Mouse (Mus musculus) forebrain, embryonic 16.5 days (tissue): ENCODE measurements around the gene Mta1. TPM values are rescaled to one million over a fixed set of nuclear protein-coding genes. Genes with fewer than 3 reads are reported as not detected.

Source experiments
- ATAC-seq: fragments of 200-750 bp; cut with Nextera tagmentation; 2 replicates; pipeline ENCODE4 v1.8.0; 2017; ENCODE audit warnings: mild to moderate bottlenecking, moderate library complexity
- H3K27ac ChIP-seq: fragments of 300-500 bp; sonication (generic); 2 replicates; pipeline ENCODE4 v1.5.1; 2014; ENCODE audit warnings: low read length, control low read depth
- H3K27me3 ChIP-seq: fragments of 300-500 bp; sonication (generic); replicated peaks from 2 replicates; pipeline ENCODE4 v1.6.1; 2014; ENCODE audit warnings: low read length; ENCODE audit not compliant: control insufficient read depth, insufficient read depth
- H3K36me3 ChIP-seq: fragments of 300-500 bp; sonication (generic); 2 replicates; pipeline ENCODE4 v1.6.1; 2014; ENCODE audit not compliant: control insufficient read depth, insufficient read depth
- H3K4me1 ChIP-seq: fragments of 300-500 bp; sonication (generic); replicated peaks from 2 replicates; pipeline ENCODE4 v1.6.1; 2014; ENCODE audit warnings: low read length; ENCODE audit not compliant: control insufficient read depth, insufficient read depth
- H3K4me2 ChIP-seq: fragments of 300-500 bp; sonication (generic); 2 replicates; pipeline ENCODE4 v1.6.1; 2014; ENCODE audit warnings: mild to moderate bottlenecking, low read length, control low read depth
- H3K4me3 ChIP-seq: fragments of 300-500 bp; sonication (generic); replicated peaks from 2 replicates; pipeline ENCODE4 v1.5.1; 2014; ENCODE audit warnings: mild to moderate bottlenecking, low read length, control low read depth
- H3K9ac ChIP-seq: fragments of 300-500 bp; sonication (generic); replicated peaks from 2 replicates; pipeline ENCODE4 v1.6.1; 2014; ENCODE audit warnings: low read depth, low read length, control low read depth
- H3K9me3 ChIP-seq: fragments of 300-500 bp; sonication (generic); 2 replicates; pipeline ENCODE4 v1.6.1; 2016; ENCODE audit warnings: low read length; ENCODE audit not compliant: control insufficient read depth
- WGBS: fragments of 180-500 bp; shearing (Covaris S2); extraction: QIAGEN DNeasy Blood & Tissue Kit; methylation state at CpG from one replicate; pipeline ENCODE4 v1.1.7; 2014; 5-methylcytosine and 5-hydroxymethylcytosine counted together
- polyA plus RNA-seq: library from polyadenylated mRNA; unstranded; fragments of >200 nt; fragmentation: Nextera tagmentation; extraction: Ambion mirVana; gene quantifications from 2 replicates; pipeline ENCODE4 v1.2.1, GENCODE M21; 2015

Gene Mta1
- polyA plus RNA-seq = 15.6 and 17.2 TPM in 2 replicates

DNA sequence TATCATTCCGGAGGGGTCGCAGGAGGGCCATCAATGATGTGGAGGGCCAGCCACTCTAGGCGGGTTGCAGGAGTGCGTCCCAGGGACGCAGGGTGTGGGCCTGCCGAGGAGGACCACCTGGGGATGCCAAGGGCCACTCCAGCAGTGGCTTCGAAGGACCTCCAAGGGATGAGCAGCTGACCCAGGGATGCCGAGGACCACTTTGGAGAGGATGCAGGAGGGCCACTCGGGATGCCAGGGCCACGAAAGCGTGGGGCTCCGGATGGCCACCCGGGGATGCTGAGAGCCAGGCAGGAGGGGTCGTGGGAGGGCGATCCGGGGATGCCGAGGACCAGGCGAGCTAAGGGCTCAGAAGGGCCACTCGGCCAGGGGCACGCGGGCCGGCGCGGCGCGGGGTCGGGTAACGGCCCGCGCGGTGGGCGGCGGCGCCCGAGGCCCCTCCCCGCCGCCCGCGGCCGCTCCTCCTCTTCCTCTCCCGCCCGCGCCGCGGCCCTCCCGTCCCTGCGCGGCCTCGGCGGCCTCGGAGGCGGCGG lies at the start of gene Mta1:
TSS of gene Mta1 (plus strand) at position 530 of the 533 bp plus-strand sequence.
- peaks cover 34% of the 10 kb centered on the region for H3K4me1 ChIP-seq
- H3K27ac ChIP-seq = peak within 1 kb of the TSS; percentile 75
- no peaks in the 10 kb centered on the region for H3K36me3 ChIP-seq
- H3K27me3 ChIP-seq = no peaks in the 10 kb centered on the region
- WGBS = 3% methylated on average over 31 of the region's 53 CpGs
- H3K4me3 ChIP-seq = peak within 1 kb of the TSS; percentile 97
- ATAC-seq = peak; percentile 74
- peak within 1 kb of the TSS; percentile 98 for H3K9ac ChIP-seq
- H3K9me3 ChIP-seq = no peaks in the 10 kb centered on the region
- peak within 1 kb of the TSS; percentile 97 for H3K4me2 ChIP-seq

DNA sequence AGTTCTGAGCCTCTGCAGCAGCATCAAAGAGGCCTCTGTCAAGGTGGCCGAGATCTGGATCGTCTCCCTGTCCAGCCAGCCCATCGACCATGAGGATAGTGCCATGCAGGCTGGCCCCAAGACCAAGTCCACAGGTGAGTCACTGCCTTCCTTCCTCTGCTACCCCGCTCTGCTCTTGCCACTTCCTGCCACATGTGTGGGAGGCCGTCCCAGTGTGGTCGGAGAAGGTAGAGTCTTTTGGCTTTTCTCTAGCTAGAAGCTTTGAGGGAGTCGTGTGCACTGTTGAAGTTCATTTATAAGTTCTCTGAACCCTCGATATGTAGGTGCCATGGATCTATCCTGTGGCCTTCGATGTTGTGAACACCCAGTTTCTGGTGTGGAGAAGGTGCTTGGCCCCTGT lies 48.2 kb upstream of the Mta1 start:
- Histone ChIP-seq H3K9ac (no peak overlapping the region), H3K9me3 (no peaks in the 10 kb centered on the region), H3K36me3 (peaks cover 27% of the 10 kb centered on the region), H3K27me3 (no peaks in the 10 kb centered on the region), H3K4me3 (no peak overlapping the region), H3K4me2 (no peak overlapping the region), H3K27ac (no peak overlapping the region), H3K4me1 (no peaks in the 10 kb centered on the region)
- no peak for ATAC-seq
- WGBS = 96% methylated on average over 9 of the region's 9 CpGs

DNA sequence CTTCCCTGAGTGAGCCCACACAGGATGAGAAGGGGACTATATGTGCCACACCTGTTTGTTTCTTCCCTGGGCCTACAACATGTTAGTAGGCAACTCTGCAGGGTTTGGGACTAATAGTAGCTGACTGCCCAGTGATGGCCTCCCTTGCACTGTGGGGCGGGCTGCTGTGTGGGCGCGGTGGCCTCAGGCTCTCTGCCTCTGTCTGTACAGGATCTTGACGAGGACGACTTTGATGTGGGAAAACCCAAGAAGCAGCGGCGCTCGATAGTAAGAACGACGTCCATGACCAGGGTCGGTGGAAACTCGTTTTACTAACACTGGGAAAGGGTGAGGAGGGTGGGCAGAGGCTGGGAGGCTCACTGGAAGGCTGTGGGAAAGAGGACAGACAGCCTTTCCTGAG lies 47.4 kb upstream of the Mta1 start:
- 91% methylated on average over 12 of the region's 12 CpGs for WGBS
- H3K36me3 ChIP-seq = peaks cover 27% of the 10 kb centered on the region
- no peaks in the 10 kb centered on the region for H3K9me3 ChIP-seq

DNA sequence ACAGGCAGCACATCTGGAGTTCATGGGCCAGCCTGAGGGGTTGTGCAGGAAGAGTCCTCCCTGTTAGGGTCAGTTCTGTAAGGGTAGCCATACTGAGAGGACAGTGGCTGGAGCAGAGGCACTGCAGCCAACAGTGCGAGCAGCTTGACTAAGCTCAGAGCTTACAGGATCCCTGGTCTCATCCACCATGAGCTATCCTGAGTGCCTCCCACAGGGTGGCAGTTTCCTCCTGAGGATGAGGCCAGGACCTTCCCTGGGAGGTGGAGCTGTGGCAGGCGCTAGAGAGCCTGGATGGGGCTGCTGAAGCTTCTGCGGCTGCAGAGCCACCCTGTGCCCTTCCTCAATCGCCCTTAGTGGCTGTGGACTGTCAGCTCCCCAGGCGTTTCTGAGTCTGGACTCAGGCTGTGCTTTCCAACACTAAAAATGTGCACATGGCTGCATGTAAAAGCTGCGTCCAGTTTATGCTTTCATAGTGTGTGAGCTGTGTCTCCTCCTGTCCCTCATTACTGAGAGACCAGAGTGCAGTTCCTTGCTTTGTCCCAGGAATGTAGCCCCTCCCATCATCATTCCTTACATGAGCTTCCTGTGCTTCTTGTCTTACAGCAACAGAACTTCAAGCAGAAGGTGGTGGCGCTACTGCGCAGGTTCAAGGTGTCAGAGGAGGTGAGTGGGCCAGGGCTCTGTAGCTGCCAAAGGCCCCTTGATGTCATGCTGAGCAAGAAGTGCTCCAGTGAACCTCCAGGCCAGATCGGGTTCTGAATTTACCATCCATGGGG lies 46.3 kb upstream of the Mta1 start:
- WGBS = 75% methylated on average over 9 of the region's 9 CpGs
- Histone ChIP-seq H3K4me1 (no peaks in the 10 kb centered on the region), H3K9ac (no peak overlapping the region), H3K27me3 (no peaks in the 10 kb centered on the region), H3K9me3 (no peaks in the 10 kb centered on the region), H3K4me3 (no peak overlapping the region), H3K27ac (no peak overlapping the region), H3K4me2 (no peak overlapping the region), H3K36me3 (peaks cover 32% of the 10 kb centered on the region)
- no peak for ATAC-seq

More for the DNA sequence above, 47.4 kb upstream of the Mta1 start:
- no peak overlapping the region for H3K4me2 ChIP-seq
- no peak overlapping the region for H3K4me3 ChIP-seq
- no peak overlapping the region for H3K9ac ChIP-seq
- no peak overlapping the region for H3K27ac ChIP-seq
- H3K4me1 ChIP-seq = no peaks in the 10 kb centered on the region
- ATAC-seq = no peak
- H3K27me3 ChIP-seq = no peaks in the 10 kb centered on the region

DNA sequence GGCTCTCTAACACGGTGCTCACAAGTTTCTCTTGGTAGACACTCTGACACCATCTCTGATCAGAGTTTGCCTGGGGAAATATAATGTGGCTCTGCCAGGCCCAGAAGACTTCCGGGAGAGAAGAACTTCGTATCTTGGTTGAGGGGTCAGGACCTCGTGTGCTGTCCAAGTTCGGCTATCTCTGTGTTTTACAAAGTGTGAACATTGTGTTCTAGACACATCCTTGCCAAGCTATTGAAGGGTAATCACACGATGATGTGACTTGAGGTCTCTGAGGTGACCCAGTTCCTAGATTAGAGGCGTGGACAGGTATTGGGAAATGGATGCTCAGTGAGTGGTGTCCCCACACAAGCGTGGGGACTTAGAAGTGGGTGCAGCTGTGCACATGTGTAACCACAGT lies 42.0 kb upstream of the Mta1 start:
- H3K27ac ChIP-seq = no peak overlapping the region
- ATAC-seq = no peak
- 95% methylated on average over 8 of the region's 8 CpGs for WGBS
- H3K27me3 ChIP-seq = no peaks in the 10 kb centered on the region
- no peaks in the 10 kb centered on the region for H3K4me1 ChIP-seq
- no peak overlapping the region for H3K9ac ChIP-seq
- H3K4me3 ChIP-seq = no peak overlapping the region
- H3K36me3 ChIP-seq = peaks cover 50% of the 10 kb centered on the region
- H3K9me3 ChIP-seq = no peaks in the 10 kb centered on the region
- H3K4me2 ChIP-seq = no peak overlapping the region

DNA sequence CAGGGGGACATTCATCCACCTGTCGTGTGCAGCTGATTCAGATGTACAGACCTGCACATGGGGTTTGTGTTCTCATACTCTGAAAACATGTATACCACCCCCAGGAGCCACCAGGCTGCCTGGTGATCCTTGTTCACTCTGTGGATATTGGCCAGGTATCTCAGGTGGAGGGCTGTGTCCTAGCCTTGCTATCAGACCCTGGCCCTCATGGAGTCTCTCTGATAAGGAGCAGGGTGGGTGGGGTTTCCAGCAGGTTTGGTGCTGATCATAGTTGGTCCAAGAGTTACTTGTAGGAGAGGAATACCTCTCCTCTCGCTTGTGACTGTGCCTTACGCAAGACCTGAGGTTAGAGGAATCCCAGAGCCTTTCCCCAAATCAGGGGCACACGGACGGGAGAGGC lies 37.9 kb upstream of the Mta1 start:
- Histone ChIP-seq H3K4me1 (no peaks in the 10 kb centered on the region), H3K4me3 (no peak overlapping the region), H3K27me3 (no peaks in the 10 kb centered on the region), H3K36me3 (peaks cover 42% of the 10 kb centered on the region), H3K27ac (no peak overlapping the region), H3K9me3 (no peaks in the 10 kb centered on the region), H3K9ac (no peak overlapping the region), H3K4me2 (no peak overlapping the region)
- ATAC-seq = no peak
- 91% methylated on average over 5 of the region's 5 CpGs for WGBS

DNA sequence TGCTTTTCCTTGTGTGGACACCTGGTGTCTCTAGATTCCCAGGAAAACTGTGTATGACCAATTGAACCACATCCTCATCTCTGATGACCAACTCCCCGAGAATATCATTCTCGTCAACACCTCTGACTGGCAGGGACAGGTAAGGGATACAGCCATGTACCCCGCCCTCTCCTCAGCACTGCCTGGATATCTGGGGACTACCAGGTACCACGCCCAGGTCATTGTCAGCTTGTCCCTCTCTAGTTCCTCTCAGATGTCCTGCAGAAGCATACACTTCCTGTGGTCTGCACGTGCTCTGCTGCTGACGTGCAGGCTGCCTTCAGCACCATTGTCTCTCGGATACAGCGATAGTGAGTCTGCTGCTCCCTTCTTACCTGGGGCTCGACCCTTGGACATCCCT lies 36.5 kb upstream of the Mta1 start:
- Histone ChIP-seq H3K9ac (no peak overlapping the region), H3K4me3 (no peak overlapping the region), H3K4me2 (no peak overlapping the region), H3K4me1 (no peaks in the 10 kb centered on the region), H3K27ac (no peak overlapping the region), H3K27me3 (no peaks in the 10 kb centered on the region), H3K36me3 (peaks cover 39% of the 10 kb centered on the region), H3K9me3 (no peaks in the 10 kb centered on the region)
- WGBS = 94% methylated on average over 9 of the region's 9 CpGs
- ATAC-seq = no peak

DNA sequence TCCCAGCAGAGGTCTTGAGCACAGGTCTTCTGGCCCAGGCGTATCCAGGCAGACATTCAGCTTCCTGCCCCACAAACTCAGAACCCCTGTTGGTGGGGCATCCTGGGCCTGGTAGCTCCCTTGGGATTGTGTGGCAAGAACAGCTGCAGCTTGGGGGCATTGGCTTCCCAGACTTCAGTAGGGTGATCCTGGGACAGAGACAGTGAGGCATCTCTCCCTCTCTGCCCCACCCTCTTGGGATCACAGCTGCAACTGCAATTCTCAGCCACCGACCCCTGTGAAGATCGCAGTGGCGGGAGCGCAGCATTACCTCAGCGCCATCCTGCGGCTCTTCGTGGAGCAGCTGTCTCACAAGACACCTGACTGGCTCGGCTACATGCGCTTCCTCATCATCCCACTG lies 35.9 kb upstream of the Mta1 start:
- Histone ChIP-seq H3K9me3 (no peaks in the 10 kb centered on the region), H3K36me3 (peaks cover 33% of the 10 kb centered on the region), H3K4me1 (no peaks in the 10 kb centered on the region), H3K9ac (no peak overlapping the region), H3K4me2 (no peak overlapping the region), H3K27me3 (no peaks in the 10 kb centered on the region), H3K27ac (no peak overlapping the region), H3K4me3 (no peak overlapping the region)
- ATAC-seq = no peak
- WGBS = 89% methylated on average over 10 of the region's 10 CpGs

DNA sequence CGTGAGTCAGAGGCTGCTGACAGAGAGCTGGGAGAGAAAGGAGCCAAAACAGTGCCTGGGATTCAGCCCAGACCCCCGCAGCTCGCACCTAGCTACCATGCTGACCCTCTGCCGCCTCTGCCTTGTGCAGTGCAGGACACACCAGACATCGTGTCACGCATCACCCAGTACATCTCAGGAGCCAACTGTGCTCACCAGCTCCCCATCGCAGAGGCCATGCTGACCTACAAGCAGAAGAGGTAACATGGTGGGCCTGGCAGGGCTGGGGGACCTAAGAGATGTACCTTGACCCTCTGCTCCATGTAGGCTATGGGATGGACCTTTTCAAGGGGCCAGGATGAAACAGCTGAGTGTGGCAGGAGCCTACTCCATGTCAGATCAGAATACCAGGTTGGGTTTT lies 34.4 kb upstream of the Mta1 start:
- 94% methylated on average over 7 of the region's 7 CpGs for WGBS

More for the DNA sequence above, 34.4 kb upstream of the Mta1 start:
- Histone ChIP-seq H3K4me2 (no peak overlapping the region), H3K4me1 (no peaks in the 10 kb centered on the region), H3K9me3 (no peaks in the 10 kb centered on the region), H3K27me3 (no peaks in the 10 kb centered on the region), H3K27ac (no peak overlapping the region), H3K36me3 (peaks cover 24% of the 10 kb centered on the region), H3K9ac (no peak overlapping the region), H3K4me3 (no peak overlapping the region)
- ATAC-seq = no peak
